Mouse (Mus musculus): ENCODE measurements at regions not wholly inside any gene's neighbourhood (a gene's known extent, or its start where the extent isn't known, plus 50 kb on each side); places are given as distances from the start of the nearest gene placed in this dataset.

DNA sequence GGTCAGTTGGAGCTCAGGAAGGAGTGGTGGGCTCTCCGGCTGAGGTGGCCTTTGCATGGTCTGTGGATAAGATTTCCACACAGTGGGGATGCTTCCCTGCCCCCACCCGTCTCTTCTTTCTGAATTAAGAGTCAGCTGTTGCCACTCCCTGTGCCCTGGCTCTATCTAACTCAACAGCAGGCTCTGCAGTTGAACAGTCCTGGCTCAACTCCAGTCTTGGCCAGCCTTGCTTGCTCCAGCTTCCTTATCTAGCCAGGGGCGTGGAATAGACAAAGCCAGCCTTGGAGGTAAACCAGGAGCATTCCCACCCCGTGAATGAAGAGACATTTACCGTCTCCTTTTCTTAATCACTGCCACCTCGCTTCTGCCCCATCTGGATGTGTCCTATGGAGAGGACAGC is 89.7 kb downstream of the Mn1 start:
- DNase-seq (ENCODE audit: low spot score): peak; percentile 16

DNA sequence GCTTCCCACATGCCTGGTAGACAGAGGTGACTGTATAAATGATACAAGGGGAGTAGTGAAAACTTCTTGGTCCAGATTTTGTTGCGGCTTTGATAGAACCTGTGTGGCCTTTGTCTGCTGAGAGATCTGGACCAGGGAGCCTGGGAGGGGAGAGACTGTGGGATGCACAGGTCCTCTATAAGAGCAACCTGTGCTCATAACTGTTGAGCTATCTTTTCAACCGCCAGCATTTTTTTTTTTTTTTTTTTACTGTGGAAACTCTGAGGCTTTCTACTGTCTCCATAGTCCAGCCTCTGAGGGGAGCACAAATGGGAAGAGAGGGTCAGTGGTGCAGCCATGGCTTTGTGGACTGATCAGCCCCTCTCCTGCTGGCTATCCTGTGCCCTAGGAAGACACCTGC is 90.2 kb downstream of the Mn1 start:
- DNase-seq (ENCODE audit: low spot score): no peak

DNA sequence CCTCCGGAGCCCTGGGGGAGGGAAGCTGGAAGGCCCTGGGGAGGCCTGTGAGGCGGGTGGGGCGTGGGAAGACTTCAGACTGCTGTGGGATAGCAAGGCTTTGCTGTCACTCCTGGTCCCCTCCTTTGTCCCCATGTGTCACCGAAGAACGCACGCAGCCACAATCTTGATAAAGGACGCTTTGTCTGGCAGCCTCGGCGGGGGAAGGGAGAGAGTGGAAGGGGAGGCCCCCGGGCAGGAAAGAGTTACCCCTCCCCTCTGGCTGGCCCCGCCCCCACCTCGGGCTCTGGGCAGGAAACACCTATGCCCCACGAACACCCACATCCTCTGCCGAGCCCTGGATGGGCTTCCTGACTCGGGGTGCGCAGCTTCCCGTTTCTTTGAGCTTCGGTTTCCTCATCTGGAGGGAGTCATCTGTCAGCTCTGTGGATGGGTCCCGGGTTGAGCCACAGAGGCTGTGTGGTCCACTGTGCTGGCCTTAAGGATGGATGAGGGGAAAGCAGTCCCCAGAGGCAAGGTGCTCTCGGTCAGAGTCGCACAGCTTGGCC is 91.9 kb downstream of the Mn1 start:
- DNase-seq (ENCODE audit: low spot score): peak; percentile 88

DNA sequence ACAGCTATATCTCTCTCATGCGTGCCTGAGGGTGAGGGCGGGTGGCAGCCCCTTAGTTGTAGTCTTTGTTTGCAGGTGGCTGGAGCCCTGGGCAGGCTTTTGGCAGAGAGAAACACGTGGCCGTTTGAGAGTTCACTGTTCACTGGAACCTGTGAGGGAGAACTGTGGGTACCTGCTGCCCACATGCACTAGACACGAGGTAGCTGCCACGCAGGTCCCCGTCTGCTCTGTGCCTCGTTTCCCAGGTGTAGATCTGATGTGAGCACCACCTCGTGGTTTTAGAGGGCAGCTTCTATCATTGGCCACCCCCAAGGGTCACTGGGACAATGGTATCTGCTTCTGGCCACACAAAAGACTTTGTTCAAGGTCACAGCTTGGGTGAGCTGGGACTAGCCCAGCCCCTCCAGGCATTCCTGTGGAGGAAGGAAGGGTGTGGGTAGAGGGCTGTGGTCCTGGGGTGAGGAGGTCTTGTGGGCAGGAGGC is 92.5 kb downstream of the Mn1 start:
- DNase-seq (ENCODE audit: low spot score): peak; percentile 66

DNA sequence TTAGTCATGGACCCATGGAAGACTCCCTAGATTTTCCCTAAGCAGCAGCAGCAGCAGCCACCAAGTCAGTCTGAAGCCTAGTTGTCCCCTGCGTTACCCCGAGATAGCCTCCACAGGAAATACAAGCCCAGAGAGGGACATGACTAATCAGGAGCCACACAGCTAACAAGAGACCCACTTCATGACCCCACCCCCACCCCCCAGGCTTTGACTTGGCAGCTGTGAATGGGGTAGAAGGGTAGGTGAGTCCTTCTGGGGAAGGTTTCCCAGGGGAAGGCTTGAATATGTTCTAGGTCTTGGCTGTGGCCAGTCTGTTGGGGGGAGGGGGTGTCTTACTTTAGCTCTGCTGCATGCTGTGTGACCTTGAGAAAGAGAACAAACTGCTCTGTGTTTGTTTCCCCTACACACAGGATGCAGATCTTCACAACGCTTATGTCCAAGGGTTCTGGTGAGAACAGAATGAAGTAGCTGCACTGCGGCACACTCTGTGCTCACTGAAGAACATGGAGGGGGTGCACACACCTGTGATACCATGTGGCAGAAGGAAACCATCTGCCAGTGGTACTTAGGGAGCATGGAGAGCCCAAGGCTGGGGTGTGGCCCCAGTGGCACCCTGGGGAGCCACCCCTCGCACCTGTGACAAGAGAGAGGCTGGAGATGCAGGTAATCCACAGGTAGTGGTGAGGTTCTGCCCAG is 93.2 kb downstream of the Mn1 start:
- no peak for DNase-seq (ENCODE audit: low spot score)

DNA sequence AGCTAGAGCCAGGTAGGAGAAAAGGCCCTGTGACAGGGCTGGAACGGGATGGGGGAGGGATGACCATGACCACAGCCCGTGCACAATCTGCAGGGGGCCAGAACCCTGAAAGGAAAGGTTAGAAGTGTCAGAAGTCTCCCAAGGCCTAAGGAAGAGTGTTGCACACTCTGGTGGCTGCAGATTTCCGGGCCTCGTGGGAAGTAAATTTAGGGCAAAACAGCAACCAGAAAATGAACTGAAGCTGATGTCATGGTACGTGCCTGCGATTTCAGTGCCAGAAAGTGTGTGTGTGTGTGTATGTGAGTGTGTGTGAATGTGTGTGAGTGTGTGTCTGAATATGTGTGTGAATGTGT is 93.7 kb downstream of the Mn1 start:
- DNase-seq (ENCODE audit: low spot score): no peak

DNA sequence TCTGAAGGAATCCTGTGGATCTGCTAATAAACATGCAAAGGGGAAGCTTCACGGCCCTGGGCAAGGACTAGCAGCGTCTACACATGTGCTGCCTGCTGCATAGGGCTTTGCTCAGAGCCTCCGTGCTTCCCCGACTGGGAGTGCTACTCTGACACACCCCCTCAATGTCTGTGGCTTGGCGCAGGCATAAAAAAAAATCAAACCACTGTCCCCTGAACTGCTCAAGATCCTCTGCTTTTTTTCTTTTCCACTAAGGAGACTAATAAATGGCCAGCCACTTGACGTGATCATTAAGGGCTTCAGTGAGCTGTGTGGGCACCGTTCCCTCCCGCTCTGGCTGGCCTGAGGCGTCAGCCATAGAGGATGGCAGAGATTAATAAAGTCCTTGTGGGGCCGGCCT is 94.8 kb downstream of the Mn1 start:
- no peak for DNase-seq (ENCODE audit: low spot score)

DNA sequence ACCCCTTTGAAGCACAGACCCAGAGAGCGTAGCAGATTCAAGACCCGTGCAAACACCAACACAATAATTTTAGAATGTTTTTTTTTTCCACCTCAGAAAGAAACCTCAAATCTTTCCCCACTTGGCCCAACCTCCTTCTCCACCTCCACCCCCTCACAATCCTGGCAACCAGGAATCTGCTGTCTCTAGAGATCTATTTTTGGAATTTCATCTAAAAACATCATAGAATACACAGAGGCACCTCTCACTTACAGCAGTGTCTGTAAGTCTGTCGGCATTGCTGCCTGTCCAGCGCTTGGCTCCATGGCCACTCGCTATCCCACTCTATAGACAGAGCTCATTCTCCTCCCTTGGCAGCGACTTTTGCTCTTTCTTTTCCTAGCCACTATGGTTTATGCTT is 96.8 kb downstream of the Mn1 start:
- no peak for DNase-seq (ENCODE audit: low spot score)

DNA sequence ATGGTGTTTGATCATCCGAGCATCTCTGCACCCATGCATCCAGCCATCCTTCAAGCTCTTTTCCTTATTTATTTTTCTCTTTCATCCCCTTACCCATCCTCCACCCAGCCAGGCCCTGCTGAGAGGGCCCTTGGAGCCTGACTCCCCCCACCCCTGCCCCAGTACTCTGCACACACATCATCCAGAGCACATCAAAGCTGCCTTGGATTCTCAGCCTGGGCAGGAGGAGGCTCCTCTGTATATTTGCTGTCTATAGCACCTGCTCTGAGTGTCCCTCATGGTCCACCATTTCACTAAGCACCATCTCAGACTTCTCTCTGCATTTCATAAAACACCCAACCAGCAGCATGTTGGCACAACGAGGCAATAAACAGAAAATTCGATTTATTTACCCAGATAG is 101.9 kb downstream of the Mn1 start:
- no peak for DNase-seq (ENCODE audit: low spot score)

DNA sequence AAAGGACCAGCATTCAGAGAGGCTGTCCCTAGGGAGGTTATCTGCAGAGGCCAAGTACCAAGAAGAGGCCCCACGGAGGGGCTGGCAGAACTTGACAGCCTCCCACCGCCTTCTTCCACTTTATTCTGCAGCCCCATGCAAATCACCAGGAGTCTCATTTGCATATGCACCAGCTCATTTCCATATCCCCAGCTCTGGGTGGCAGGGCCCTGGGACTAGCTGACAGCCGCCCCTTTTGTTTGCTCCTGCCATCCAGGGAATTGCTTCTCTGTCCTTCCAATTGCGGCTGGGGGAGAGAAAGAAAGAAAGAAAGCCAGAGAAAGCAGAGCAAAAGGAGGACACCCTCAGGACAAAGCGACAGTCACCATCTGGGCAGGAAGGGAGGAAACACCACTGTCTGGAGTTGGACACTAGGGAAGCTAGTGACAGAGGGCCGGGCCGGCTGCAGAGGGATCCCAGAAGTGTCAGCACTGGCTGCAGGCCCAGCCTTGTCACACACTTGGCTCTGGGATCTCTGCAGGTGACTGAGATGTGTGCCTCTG is 102.4 kb downstream of the Mn1 start:
- no peak for DNase-seq (ENCODE audit: low spot score)

DNA sequence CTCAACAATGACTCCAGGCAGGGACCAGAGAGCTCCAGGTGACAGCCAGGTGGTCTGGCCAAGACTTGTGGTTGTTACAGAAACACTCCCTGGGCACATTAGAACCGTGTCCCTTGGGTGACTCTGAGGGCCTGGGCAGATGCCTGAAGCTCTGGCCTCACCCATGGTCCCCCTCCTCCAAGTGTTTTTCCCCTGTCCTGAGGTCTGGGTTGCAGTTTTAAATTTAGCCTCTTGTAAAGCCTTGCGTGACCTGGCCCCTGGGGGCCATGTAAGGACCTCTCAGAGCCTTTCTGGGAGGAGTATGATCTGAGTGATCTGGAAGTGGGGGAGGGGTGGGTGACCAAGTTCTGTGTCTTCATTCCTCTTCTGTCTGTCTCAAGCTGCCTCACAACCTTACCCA is 104.7 kb downstream of the Mn1 start:
- DNase-seq (ENCODE audit: low spot score): no peak

DNA sequence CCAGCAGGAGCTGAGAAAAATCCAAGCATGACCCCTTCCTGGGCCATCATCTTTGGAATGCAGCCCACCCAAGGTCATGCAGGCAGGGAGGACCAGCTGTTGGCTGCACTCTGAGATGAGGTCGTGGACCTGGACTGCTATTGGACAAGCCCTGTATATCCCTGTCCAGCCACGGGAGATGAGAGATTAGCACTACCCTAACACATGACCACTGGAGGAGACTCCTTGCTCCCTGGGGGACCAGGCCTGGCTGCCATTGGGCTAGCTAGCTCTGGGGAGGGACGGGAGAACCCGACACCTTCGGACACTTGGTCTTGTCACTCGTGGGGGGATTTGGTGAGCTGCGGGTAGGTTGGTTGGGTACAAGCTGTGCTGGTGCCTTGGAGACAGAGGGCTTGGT is 105.4 kb downstream of the Mn1 start:
- peak; percentile 65 for DNase-seq (ENCODE audit: low spot score)

DNA sequence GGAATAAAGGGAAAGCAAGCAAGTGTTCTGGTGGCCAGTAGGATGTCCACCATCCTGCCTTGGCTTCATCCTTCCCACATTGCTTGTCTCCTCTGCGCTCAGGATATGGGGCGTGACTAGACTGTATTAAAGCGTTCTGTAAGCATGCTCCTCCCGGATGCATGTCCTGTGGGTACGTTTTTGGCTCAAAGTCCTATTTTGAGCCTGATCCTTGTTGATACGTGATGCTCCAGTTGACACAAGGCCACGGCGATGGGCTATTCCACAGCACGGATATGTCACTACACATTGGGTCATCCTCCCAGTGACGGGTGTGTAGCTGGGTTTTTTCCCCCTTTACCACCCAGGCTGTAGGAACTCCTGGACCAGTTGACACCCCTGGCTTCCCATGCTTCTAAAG is 110.6 kb downstream of the Mn1 start:
- no peak for DNase-seq (ENCODE audit: low spot score)

DNA sequence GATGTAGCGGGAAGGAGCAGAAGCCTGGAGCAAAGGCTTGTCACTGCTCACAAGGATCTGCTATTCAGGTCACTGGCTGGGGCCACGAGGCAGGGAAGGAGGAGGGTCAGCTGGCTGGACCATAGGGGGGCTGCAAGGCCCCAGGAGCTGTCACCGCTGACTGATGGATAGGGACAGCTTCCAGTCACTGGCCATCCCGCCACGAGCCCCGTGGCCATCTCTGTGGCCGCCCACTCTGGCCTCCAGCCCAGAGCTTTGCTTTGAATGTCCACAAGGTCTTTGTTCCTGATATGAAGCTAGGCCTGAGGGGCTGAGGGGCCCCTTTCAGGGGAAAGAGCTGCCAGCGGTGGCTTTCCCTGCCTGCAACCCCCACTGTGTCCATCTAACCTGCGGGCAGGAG is 111.9 kb downstream of the Mn1 start:
- peak; percentile 69 for DNase-seq (ENCODE audit: low spot score)

DNA sequence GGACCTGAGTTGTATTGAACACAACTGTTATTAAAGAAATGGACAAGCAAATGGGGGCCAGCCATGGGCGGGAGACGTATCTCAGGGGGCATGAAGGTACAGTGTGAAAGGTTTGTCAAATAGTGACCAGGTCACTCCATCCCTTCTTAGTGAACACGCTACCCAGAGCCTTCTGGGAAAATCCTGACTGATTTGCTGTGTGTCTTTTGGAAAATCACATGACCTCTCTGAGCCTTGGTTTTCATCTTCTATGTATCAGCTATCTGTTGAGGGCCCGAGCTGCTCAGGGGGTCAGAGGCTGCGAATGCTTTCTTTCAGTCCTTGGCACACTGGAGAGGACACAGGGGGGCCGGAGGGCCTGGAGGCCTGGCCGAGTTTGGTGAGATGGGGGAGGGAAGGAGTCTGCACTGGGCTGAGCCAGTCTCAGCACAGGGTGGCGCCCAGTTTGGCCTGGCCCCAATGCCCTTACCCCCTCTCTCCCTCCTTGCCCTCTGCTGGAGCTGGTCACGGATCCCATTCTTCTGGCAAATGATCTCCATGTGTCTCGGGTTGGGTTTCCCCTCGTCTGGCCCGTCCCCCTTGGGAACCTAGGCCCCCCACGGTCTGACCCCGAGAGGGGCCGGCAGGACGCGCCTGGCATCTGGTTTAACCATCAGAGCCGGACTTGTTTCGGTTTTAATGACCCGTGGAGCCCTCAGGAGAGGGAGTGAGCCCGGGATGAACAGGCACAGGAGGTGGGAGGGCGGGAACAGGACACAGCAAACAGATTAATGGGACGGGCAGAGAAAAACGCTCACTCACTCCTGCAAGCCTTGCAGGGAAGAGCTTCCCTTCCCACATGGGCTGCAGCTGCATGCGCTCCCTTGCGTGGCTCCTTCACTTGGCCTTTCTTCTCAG is 113.7 kb downstream of the Mn1 start:
- peak; percentile 88 for DNase-seq (ENCODE audit: low spot score)

DNA sequence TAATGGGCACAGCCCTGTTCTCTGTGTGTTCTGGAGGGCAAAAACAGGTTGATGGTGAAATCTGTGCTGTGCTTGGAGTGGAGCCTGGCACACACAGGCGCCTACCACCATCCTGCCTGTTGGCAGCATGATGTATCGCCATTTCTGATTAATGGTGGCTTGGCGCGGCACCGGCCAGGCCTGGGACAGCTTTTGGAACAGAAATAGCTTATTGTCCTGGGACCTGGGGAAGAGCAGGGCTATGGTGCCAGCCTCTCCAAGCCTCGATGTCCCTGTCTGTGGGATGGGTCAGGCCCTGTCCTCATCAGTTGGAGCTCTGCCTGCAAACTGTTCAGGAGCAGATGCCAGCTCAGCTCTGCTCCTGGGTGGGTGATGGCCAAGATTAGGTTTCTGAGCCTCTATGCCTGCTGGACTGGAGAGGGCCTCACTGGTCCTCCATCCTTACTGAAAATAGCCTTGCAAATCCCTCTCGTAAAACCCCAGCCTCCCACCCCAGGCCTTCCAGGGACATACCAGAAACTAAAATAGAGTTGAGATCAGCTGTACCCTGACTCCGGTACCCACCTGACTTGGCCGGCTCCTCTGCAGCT is 115.4 kb downstream of the Mn1 start:
- DNase-seq (ENCODE audit: low spot score): no peak

DNA sequence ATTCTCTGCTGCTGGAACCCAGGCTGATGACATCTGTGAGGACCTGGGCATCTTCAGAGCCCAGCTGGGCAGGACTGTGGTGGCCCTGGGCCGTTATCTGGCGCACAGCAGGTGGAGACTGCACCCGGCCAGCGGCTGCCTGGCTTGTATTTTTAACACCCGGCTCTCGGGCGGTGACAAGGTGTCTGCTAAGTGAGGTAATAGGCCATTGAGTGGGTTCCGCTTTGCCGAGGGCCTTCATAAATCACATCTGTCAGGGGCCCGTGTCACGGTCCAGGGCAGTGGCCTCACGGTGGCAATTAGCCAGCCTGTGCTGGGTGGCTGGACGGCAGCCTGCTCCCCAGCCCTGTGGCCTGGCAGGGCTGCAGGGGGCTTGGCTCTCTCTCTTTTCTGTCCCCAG is 118.8 kb downstream of the Mn1 start:
- DNase-seq (ENCODE audit: low spot score): peak; percentile 68

DNA sequence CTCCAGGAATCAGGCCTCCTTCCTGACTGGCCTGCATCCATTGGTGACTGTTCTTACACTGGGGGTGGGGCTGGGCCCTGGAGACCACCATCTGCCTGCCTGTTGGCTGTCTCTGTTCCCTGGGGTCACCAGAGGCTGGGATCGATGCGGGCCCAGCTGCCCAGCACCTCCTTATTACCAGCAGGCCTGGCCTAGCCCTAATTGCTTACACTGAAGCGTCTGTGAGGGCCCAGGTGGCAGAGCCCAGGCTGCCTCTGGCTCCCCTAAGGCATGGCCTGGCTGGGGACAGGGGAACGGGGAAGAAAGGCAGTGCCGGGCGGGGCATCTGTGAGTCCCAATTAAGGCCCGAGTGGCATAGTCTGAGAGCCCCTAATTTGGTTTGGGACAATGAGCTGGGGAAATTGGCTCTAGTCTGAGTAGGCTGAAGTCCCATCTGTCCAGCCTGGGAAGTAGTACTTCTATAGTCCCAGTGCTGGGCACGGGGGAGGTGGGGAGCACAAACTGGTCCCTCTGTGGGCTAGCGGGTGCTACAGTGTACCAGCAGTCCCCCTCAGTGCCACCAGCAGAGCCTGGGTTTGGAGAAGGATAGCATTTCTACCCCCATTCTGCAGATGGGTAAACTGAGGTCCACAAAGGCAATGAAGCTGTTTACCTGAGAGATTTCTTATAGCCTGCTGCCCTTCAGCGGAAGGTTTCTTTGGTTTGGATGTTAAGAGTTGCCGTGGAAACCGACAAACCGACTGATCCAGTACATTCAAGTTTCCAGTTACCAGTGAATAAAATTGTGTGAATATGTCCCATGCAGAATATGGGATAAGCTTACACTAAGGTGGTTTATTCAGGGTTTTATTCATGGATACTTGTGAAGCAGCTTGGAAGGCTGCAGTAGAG is 121.6 kb downstream of the Mn1 start:
- no peak for DNase-seq (ENCODE audit: low spot score)

DNA sequence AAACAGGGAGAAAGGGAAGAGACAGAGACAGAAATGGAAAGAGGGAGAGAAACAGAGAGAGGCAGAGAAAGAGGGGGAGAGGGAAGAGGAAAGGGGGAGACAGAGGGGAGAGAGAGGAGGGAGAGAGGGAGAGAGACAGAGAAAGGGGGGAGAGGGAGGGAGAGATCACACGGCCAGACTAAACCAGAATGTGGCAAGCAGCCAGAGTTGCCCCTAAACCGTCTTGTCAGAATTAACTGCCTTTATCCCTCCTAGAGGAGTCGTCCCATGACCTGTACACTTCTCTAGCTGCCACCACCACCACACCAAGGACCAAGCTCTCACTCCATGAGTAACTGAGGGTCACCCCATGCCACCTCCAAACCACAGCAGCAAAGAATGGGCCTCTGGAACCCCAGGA is 123.3 kb downstream of the Mn1 start:
- DNase-seq (ENCODE audit: low spot score): no peak

DNA sequence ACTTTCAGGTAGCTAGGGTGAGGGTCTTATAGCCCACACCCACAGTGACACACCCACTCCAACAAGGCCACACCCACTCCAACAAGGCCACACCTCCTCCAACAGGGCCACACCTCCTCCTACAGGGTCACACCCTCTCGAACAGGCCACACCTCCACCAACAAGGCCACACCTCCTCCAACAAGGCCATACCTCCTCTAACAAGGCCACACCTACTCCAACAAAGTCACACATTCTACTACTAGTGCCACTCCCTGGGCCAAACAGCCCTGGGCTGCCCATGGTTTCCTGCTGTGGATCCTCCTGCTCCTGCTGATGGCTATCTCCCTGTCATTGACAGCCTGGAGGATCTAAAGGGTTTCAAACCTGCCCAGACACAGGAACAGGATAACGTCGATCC is 124.9 kb downstream of the Mn1 start:
- no peak for DNase-seq (ENCODE audit: low spot score)

DNA sequence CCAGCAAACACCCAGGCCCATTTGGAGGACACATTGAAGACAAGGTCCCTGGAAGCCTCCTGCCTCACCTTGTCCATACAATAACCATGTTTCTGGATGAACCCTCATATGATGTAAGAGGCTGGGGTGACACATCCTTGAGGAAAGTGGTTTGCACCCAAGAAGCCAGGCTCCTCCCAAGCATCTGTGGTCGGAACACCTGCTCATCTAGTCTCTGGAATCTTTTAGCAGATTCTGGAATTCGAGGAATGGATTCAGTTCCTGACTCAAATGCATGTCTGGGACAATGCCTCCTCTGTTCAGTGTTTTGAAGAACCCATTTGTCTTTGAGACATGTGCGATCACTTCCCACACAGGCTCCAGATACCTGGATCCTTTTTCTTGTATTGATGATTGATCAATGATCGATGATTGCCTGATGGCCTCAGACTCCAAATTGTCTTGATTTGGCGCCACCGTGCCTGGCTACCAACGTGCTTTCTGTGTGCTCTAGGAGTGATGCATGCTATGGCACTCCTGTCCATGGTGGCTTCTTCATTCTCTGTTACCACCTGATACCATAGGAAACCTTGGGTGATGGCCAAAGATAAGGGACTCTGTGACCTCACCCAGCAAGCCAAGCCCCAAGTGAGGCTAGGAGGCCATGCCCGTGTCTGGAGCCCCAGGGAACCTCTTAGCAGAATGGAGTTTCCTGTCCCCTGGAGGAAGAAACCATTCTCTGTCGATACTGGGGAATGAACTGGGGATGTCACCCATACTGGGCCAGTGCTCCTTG is 126.7 kb downstream of the Mn1 start:
- no peak for DNase-seq (ENCODE audit: low spot score)
